17 mouse cellular contexts compared by ENCODE assay signal in genomic region chr5:111540486-111540885, GRCm38 (mm10).
"Had no signal": no experiment of that assay in that cellular context is flagged by ENCODE, and none has a peak within 500 bp of the region (broad histone marks: within the 10 kb centered on the region; RNA-seq: fewer than 3 reads in every experiment).

No protein-coding gene starts in this region.

- H3K27me3 ChIP-seq: limb, embryonic 13.5 days; stomach, embryonic 15.5 days had no signal

- H3K36me3 ChIP-seq: kidney, embryonic 15.5 days; limb, embryonic 13.5 days; neural tube, embryonic 15.5 days; stomach, embryonic 15.5 days had no signal

- H3K4me3 ChIP-seq: kidney, embryonic 15.5 days; limb, embryonic 13.5 days; myocyte; neural tube, embryonic 15.5 days; stomach, embryonic 15.5 days had no signal

- H3K4me2 ChIP-seq: kidney, embryonic 15.5 days; limb, embryonic 13.5 days; midbrain, embryonic 11.5 days; neural tube, embryonic 15.5 days; stomach, embryonic 15.5 days had no signal

- H3K9ac ChIP-seq: kidney, embryonic 15.5 days; limb, embryonic 13.5 days; liver, embryonic 14.5 days; neural tube, embryonic 15.5 days; stomach, embryonic 15.5 days had no signal

- H3K9me3 ChIP-seq: kidney, embryonic 15.5 days; limb, embryonic 13.5 days; neural tube, embryonic 15.5 days; stomach, embryonic 15.5 days had no signal

- H3K4me1 ChIP-seq: stomach, embryonic 15.5 days had no signal

- H3K27ac ChIP-seq: kidney, embryonic 15.5 days; limb, embryonic 13.5 days; liver, embryonic 14.5 days; neural tube, embryonic 15.5 days; stomach, embryonic 15.5 days had no signal

- DNase-seq: kidney, adult 2 months; kidney, postnatal 14 days; left cerebral cortex, postnatal 4 days; lung, adult 18-20 months; lung, postnatal 10 days; lung, postnatal 4 days; right cerebral cortex, postnatal 4 days; spleen, adult 18-20 months; thymus, adult 2 months; thymus, postnatal 25 days had no signal
